Mouse (Mus musculus) erythroblast, embryonic 14.5 days (primary cell): ENCODE measurements at regions not wholly inside any gene's neighbourhood (a gene's known extent, or its start where the extent isn't known, plus 50 kb on each side); places are given as distances from the start of the nearest gene placed in this dataset.

Experiments used
- GATA1 ChIP-seq: IDR thresholded peaks from 2 replicates; pipeline ENCODE4 v1.6.1; 2012; ENCODE audit warnings: low read length, inconsistent platforms, mixed read lengths
- TAL1 ChIP-seq: IDR thresholded peaks from 3 replicates; pipeline ENCODE4 v1.6.1; 2012; ENCODE audit warnings: low read length, inconsistent platforms, mixed read lengths

DNA sequence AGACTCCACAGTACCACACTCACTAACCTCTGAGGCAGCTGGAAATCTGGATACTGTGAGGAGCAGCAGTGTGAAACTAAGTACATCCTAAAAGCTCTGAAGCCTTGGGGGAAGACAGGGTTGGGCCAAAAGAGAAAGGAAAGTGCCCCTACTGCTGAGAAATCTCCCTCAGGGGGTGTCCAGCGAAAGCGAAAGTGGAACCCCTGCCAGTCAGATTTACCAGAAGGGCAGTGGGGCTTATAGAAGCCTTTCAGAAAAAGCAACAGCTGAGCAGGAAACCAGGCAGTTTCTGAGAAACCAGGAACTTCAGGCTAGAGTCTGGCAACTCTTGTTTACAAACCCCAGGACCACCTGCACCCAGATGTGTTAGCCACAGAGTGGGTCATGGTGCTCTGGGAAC, 251.3 kb upstream of the Jun start:
- TF ChIP-seq TAL1 (no peak), GATA1 (no peak)
